Mouse (Mus musculus): Measurements from ENCODE around the gene Cyp2c23. TPM values are rescaled to one million over a fixed set of nuclear protein-coding genes. Genes with fewer than 3 reads are reported as not detected.

Gene Cyp2c23
- polyA plus RNA-seq, 1 experiment, result 1.0 TPM

DNA sequence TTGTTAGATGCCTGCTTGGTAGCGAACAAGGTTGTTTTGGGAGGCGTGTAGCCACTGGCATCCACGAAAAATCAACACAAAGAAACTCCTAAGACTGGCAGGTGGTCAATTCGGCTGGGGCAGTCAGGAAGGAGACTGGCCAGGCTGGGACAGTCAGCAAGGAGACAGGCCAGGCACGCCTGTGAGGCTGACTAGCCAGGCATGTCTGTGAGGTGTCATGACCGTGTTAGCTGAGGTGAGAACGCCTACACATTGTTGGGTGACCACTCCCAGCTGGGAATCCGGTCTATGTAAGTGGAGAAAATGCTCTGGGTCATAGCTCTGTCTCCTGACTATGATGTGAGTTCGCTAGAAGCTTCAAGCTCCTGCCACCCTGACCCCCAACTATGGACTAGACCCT, 66.2 kb downstream of the Cyp2c23 start:
- Histone ChIP-seq H3K27ac (ENCODE audit: control insufficient read depth, insufficient read depth, low read depth, low read length, poor library complexity) (no peak overlapping the region), H3K4me1 (ENCODE audit: control insufficient read depth, insufficient read depth, low read length) (no peaks in the 10 kb centered on the region), H3K4me3 (replicated peaks; ENCODE audit: control insufficient read depth, low read depth, low read length) (no peak overlapping the region)
- TF ChIP-seq POLR2A (IDR thresholded peaks at IDR 0.05; ENCODE audit: borderline replicate concordance, control insufficient read depth, low read depth, low read length) (no peak), CTCF (IDR thresholded peaks at IDR 0.05; ENCODE audit: control insufficient read depth, insufficient read depth, low read length) (no peak)
- WGBS, result 74% methylated on average over 9 of the region's 9 CpGs

DNA sequence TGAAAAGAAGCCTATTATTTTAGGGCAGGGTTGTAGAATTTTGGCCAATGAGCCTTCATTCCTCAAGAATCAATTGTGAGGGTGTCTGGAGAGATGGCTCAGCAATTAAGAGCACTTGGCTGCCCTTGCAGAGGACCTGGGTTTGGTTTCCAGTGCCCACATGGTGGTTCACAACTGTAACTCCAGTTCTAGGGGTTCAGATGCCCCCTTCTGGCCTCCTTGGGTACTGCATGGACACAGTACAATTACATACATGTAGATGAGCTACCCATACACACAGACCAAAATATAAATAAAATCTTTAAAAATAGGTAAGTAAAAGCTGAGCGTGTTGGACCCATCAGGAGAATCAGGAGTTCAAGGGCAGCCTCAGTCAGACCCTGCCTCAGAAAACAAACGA, 67.8 kb downstream of the Cyp2c23 start:
- Histone ChIP-seq H3K4me3 (replicated peaks; ENCODE audit: control insufficient read depth, low read depth, low read length) (no peak overlapping the region), H3K27ac (ENCODE audit: control insufficient read depth, insufficient read depth, low read depth, low read length, poor library complexity) (no peak overlapping the region), H3K4me1 (ENCODE audit: control insufficient read depth, insufficient read depth, low read length) (no peaks in the 10 kb centered on the region)
- 80% methylated on average over 2 of the region's 2 CpGs for WGBS
- TF ChIP-seq CTCF (IDR thresholded peaks at IDR 0.05; ENCODE audit: control insufficient read depth, insufficient read depth, low read length) (peak; percentile 37; the same call in 1 of the 2 replicates), POLR2A (IDR thresholded peaks at IDR 0.05; ENCODE audit: borderline replicate concordance, control insufficient read depth, low read depth, low read length) (no peak)

DNA sequence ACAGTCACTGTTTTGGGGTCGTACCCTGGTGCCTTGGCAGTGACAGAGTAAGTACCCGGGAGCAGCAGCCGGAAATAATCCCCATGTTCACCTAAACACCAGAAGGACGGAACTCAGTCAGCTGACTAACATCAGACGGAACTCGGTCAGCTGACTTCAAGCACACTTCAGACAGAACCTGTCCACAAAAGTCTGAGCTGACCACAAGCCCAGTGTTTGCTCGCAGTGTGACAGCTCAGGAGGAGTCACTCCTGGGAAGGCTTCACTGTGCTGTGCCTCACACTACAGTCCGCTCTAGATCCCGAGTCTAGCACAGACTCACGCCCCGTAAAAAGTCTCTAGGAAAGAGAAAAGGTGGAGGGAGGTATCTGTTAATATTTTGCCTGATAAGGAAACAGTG, 69.0 kb downstream of the Cyp2c23 start:
- Histone ChIP-seq H3K27ac (ENCODE audit: control insufficient read depth, insufficient read depth, low read depth, low read length, poor library complexity) (no peak overlapping the region), H3K4me1 (ENCODE audit: control insufficient read depth, insufficient read depth, low read length) (no peaks in the 10 kb centered on the region), H3K4me3 (replicated peaks; ENCODE audit: control insufficient read depth, low read depth, low read length) (no peak overlapping the region)
- WGBS, result 79% methylated on average over 11 of the region's 11 CpGs
- TF ChIP-seq CTCF (IDR thresholded peaks at IDR 0.05; ENCODE audit: control insufficient read depth, insufficient read depth, low read length) (no peak), POLR2A (IDR thresholded peaks at IDR 0.05; ENCODE audit: borderline replicate concordance, control insufficient read depth, low read depth, low read length) (no peak)

DNA sequence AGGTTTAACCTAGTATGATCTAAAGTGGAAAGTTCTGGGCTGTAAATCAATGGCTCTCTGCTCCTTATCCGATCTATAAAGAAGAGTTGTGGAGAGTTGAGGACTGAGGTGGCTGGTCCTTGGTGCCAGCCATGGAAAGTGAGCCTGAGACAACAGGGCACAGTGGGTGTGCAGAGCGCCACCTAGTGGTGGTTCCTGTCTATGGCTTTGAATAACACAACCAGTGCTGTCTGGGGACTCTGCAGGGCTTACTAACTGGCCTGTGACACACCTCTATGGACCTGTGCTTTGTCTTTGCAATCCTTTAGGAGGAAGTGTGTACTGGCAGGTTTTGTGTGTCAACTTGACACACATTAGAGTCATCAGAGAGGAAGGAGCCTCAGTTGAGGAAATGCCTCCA, 69.8 kb downstream of the Cyp2c23 start:
- TF ChIP-seq POLR2A (IDR thresholded peaks at IDR 0.05; ENCODE audit: borderline replicate concordance, control insufficient read depth, low read depth, low read length) (no peak), CTCF (IDR thresholded peaks at IDR 0.05; ENCODE audit: control insufficient read depth, insufficient read depth, low read length) (peak; percentile 98)
- Histone ChIP-seq H3K27ac (ENCODE audit: control insufficient read depth, insufficient read depth, low read depth, low read length, poor library complexity) (no peak overlapping the region), H3K4me1 (ENCODE audit: control insufficient read depth, insufficient read depth, low read length) (no peaks in the 10 kb centered on the region), H3K4me3 (replicated peaks; ENCODE audit: control insufficient read depth, low read depth, low read length) (no peak overlapping the region)
- WGBS, result 19% methylated on average over 2 of the region's 2 CpGs

DNA sequence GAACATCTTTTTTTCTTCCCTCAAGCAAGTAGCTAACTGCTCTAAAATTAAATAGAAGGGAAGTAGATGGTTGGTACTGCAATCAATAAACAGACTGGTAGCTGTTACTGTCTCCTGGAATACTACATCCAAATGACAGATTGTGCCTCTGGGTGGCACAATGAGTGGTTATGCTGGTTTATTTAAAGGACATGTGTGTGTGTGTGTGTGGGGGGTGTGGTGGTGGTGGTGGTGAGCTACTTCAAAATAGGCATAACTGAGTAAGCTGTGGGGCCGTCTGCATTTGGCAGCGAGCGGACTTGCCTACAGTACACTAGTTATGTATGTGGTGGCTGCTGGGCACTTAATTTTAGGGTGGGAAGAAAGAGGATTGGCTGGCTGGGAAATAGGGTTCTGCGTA, 71.1 kb downstream of the Cyp2c23 start:
- 87% methylated on average over 4 of the region's 4 CpGs for WGBS
- Histone ChIP-seq H3K4me3 (replicated peaks; ENCODE audit: control insufficient read depth, low read depth, low read length) (no peak overlapping the region), H3K27ac (ENCODE audit: control insufficient read depth, insufficient read depth, low read depth, low read length, poor library complexity) (no peak overlapping the region), H3K4me1 (ENCODE audit: control insufficient read depth, insufficient read depth, low read length) (no peaks in the 10 kb centered on the region)
- TF ChIP-seq CTCF (IDR thresholded peaks at IDR 0.05; ENCODE audit: control insufficient read depth, insufficient read depth, low read length) (no peak), POLR2A (IDR thresholded peaks at IDR 0.05; ENCODE audit: borderline replicate concordance, control insufficient read depth, low read depth, low read length) (no peak)

DNA sequence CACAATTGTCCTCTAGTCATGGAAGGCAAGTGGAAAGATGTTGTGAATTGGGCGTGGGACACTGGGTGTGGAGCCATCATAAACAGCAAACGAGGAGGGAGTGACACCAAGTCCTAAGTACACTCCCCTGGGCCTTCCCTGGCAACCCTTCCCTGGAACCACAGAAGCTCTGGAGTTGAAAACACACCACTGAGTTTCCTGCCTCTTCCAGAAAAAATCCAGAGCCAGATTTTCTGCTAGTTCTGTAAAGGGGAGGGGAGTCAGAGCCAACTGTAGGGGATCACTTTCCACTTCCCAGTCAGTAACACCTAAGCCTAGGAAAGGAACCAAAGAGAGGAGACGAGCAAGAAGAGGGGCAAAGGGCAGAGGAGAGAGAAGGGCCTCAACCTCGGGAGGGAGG, 71.6 kb downstream of the Cyp2c23 start:
- H3K4me1 ChIP-seq (ENCODE audit: control insufficient read depth, insufficient read depth, low read length), result no peaks in the 10 kb centered on the region
- TF ChIP-seq CTCF (IDR thresholded peaks at IDR 0.05; ENCODE audit: control insufficient read depth, insufficient read depth, low read length) (no peak), POLR2A (IDR thresholded peaks at IDR 0.05; ENCODE audit: borderline replicate concordance, control insufficient read depth, low read depth, low read length) (no peak)
- 65% methylated on average over 4 of the region's 4 CpGs for WGBS
- H3K4me3 ChIP-seq (replicated peaks; ENCODE audit: control insufficient read depth, low read depth, low read length), result no peak overlapping the region
- no peak overlapping the region for H3K27ac ChIP-seq (ENCODE audit: control insufficient read depth, insufficient read depth, low read depth, low read length, poor library complexity)

DNA sequence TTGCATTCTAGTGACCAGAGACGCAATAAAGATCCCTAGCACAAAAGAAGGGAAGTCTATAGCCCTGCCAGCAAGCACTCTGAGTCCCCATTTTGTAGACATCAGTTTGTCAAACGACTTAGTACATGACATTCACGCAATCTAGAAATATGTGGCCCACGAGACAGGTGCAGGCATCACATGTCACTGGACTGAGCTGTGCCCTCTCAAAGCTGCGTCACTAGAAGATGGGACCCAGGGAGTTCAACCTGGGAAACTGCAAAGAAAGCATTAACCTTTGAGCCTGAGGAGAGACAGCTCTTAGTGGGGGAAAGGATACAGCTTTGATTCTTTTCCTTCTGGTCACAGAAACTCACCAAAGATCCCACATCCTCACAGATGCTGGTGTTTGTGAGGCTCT, 73.7 kb downstream of the Cyp2c23 start:
- TF ChIP-seq POLR2A (IDR thresholded peaks at IDR 0.05; ENCODE audit: borderline replicate concordance, control insufficient read depth, low read depth, low read length) (no peak), CTCF (IDR thresholded peaks at IDR 0.05; ENCODE audit: control insufficient read depth, insufficient read depth, low read length) (no peak)
- Histone ChIP-seq H3K4me3 (replicated peaks; ENCODE audit: control insufficient read depth, low read depth, low read length) (no peak overlapping the region), H3K4me1 (ENCODE audit: control insufficient read depth, insufficient read depth, low read length) (no peaks in the 10 kb centered on the region), H3K27ac (ENCODE audit: control insufficient read depth, insufficient read depth, low read depth, low read length, poor library complexity) (no peak overlapping the region)
- WGBS, result 45% methylated on average over 5 of the region's 5 CpGs

Other genes starting within 250 kb of the Cyp2c23 start
- gene Abcc2, start 247.0 kb downstream of the Cyp2c23 start, polyA plus RNA-seq (2011; ENCODE audit: insufficient read depth, insufficient read length, low replicate concordance, missing spikeins), result 0.66 and 0.75 TPM in 2 replicates
- gene Dnmbp, start 89.0 kb downstream of the Cyp2c23 start, polyA plus RNA-seq (2011; ENCODE audit: insufficient read depth, insufficient read length, low replicate concordance, missing spikeins), result 2.7 and 6.1 TPM in 2 replicates
- not detected in 2 replicates for gene Cpn1, start 42.7 kb downstream of the Cyp2c23 start, polyA plus RNA-seq (2011; ENCODE audit: insufficient read depth, insufficient read length, low replicate concordance, missing spikeins)
- gene Erlin1, start 40.6 kb upstream of the Cyp2c23 start, polyA plus RNA-seq (2011; ENCODE audit: insufficient read depth, insufficient read length, low replicate concordance, missing spikeins), result 7.4 and 8.4 TPM in 2 replicates
- gene Chuk, start 78.3 kb upstream of the Cyp2c23 start, polyA plus RNA-seq (2011; ENCODE audit: insufficient read depth, insufficient read length, low replicate concordance, missing spikeins), result 21.4 and 31.3 TPM in 2 replicates
- 8.3 and 22.6 TPM in 2 replicates for gene Cwf19l1, start 106.7 kb upstream of the Cyp2c23 start, polyA plus RNA-seq (2011; ENCODE audit: insufficient read depth, insufficient read length, low replicate concordance, missing spikeins)
- 40.9 and 78.0 TPM in 2 replicates for gene Bloc1s2, start 117.2 kb upstream of the Cyp2c23 start, polyA plus RNA-seq (2011; ENCODE audit: insufficient read depth, insufficient read length, low replicate concordance, missing spikeins)
- not detected in 2 replicates for gene Pkd2l1, start 163.2 kb upstream of the Cyp2c23 start, polyA plus RNA-seq (2011; ENCODE audit: insufficient read depth, insufficient read length, low replicate concordance, missing spikeins)
- gene Scd3, start 174.1 kb upstream of the Cyp2c23 start, polyA plus RNA-seq (2011; ENCODE audit: insufficient read depth, insufficient read length, low replicate concordance, missing spikeins), result 0.45 TPM in 1 of 2 replicates, not detected in the other